Mouse (Mus musculus): ENCODE data around the gene Srp68. TPM values are rescaled to one million over a fixed set of nuclear protein-coding genes. Genes with fewer than 3 reads are reported as not detected.
A peak's percentile ranks its signal among the peaks of the same experiment; 100 is the strongest.

The Srp68 gene
- polyA plus RNA-seq (2012; fragmentation: generic; extraction: Trizol): 83.0 TPM

DNA sequence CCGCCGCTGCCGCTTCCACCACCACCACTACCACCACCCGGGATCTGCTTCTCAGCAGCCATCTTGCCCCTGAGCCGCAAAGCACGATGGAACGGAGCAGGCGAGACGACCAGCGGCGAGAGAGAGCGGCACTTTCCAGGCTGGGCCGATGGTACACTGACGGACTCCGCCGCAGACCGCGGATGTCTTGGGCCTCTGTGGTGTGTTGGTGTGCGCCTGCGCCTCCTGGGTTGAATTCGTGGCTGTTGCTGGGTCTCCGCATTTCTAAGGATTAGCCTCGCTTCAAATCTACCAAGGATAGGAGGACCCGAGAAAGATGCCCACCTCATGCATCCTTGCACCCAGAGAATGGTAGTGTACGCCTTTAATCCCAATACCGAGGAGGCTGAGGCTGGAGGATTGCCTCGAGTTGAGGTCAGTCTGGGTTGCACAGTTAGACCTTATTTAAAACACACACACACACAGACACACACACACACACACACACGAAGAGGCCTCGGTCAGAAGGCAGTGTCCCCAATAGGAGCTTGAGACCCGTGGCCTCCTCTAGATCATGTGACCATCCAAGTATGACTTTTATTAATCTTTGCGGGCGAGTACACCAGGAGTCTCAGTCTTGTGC, at the start of gene Srp68:
Srp68 (minus strand) TSS at position 173 of the 622 bp plus-strand sequence.
- H3K79me2 ChIP-seq (ENCODE audit: control insufficient read depth, insufficient read depth): peaks cover 56% of the 10 kb centered on the region
- TF ChIP-seq E2F4 (IDR thresholded peaks at IDR 0.05; ENCODE audit: insufficient read depth) (no peak), MAX (IDR thresholded peaks at IDR 0.05; ENCODE audit: low read depth) (no peak), SRF (IDR thresholded peaks at IDR 0.05; ENCODE audit: control insufficient read depth, insufficient read length, low read depth) (peak; percentile 43), CEBPB (IDR thresholded peaks at IDR 0.05; ENCODE audit: insufficient read depth, poor library complexity, severe bottlenecking) (no peak), POLR2A (IDR thresholded peaks at IDR 0.05; ENCODE audit: insufficient read length, low read depth) (peak; percentile 91), TCF12 (IDR thresholded peaks at IDR 0.05; ENCODE audit: insufficient read depth, poor library complexity, severe bottlenecking) (no peak), MYOG (IDR thresholded peaks at IDR 0.05; ENCODE audit: control insufficient read depth in 1 of 3, insufficient read depth in 1 of 3, insufficient read length in 2 of 3, low read depth in 2 of 3) (peak in 2 of 3 experiments; percentile 45 to 55), POLR2AphosphoS2 (IDR thresholded peaks at IDR 0.05; ENCODE audit: insufficient read length, low read depth) (peak; percentile 82), REST (IDR thresholded peaks at IDR 0.05; ENCODE audit: insufficient read depth, insufficient read length) (peak; percentile 6), MYOD1 (IDR thresholded peaks at IDR 0.05; ENCODE audit: control insufficient read depth in 1 of 3, insufficient read length in 2 of 3, low read depth in 2 of 3) (no peak), USF1 (IDR thresholded peaks at IDR 0.05; ENCODE audit: low read depth) (peak; percentile 87)
- peak within 1 kb of the TSS; percentile 83 for H3K4me3 ChIP-seq
- H3K27me3 ChIP-seq (ENCODE audit: control insufficient read depth, insufficient read depth, insufficient read length): no peaks in the 10 kb centered on the region
- peak within 1 kb of the TSS; percentile 86 for H3K4me2 ChIP-seq (ENCODE audit: low read depth)
- H3K36me3 ChIP-seq (ENCODE audit: control insufficient read depth, insufficient read depth): peaks cover 19% of the 10 kb centered on the region
- H3ac ChIP-seq (ENCODE audit: control insufficient read depth, insufficient read length): peak within 1 kb of the TSS; percentile 68

DNA sequence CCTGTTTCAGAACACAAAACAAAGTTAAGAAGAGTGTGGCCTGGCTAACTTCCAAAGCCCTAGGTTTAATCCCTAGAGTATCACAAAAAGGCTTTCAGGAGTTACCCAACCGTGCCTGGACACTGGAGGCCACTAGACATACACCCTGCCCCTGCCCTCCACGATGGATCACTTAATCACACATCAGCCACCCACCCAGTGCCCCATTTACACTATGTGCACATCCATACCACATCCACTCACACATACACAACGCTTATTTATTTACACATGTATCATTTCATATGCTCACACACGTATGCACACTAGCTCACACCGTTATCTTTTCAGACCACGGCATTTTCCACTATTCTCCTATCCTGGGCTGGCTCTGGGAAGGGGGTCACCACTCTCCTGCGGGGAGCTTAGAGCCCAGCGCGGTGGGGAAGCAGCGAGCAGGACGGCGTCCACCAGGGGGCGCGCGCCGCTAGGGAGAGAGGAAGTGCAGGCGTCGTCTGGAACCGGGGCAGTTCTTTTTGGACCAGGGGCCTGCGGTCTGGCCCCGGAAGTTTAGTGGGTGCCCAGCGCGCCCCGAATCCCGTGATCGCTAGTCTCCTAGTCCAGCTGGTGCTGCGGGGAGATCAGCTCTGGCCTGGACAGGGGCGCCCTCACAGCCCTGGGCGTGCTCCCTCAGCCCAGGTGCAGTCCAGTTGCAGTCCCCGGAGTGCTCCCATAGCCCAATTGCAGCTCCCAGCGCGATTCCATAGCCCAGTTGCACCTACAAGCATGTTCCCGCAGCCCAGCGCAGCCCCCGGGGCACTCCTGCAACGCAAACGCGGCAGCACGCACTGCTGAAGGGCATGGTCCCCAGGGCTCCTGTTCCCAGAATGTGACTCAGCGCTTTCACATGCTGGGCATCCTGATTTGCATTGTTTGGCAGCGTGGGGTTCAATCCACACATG, 45.0 kb upstream of the Srp68 start:
- Histone ChIP-seq H3ac (ENCODE audit: control insufficient read depth, insufficient read length) (no peak overlapping the region), H3K36me3 (ENCODE audit: control insufficient read depth, insufficient read depth) (no peaks in the 10 kb centered on the region), H3K4me2 (ENCODE audit: low read depth) (peak overlapping the region; percentile 99), H3K27me3 (ENCODE audit: control insufficient read depth, insufficient read depth, insufficient read length) (no peaks in the 10 kb centered on the region), H3K4me3 (peak overlapping the region; percentile 13), H3K79me2 (ENCODE audit: control insufficient read depth, insufficient read depth) (no peaks in the 10 kb centered on the region)
- TF ChIP-seq TCF12 (IDR thresholded peaks at IDR 0.05; ENCODE audit: insufficient read depth, poor library complexity, severe bottlenecking) (no peak), MYOG (IDR thresholded peaks at IDR 0.05; ENCODE audit: control insufficient read depth in 1 of 3, insufficient read depth in 1 of 3, insufficient read length in 2 of 3, low read depth in 2 of 3) (no peak), POLR2AphosphoS2 (IDR thresholded peaks at IDR 0.05; ENCODE audit: insufficient read length, low read depth) (no peak), USF1 (IDR thresholded peaks at IDR 0.05; ENCODE audit: low read depth) (no peak), TCF3 (IDR thresholded peaks at IDR 0.05; ENCODE audit: insufficient read length, low read depth) (no peak), MAX (IDR thresholded peaks at IDR 0.05; ENCODE audit: low read depth) (no peak), POLR2A (IDR thresholded peaks at IDR 0.05; ENCODE audit: insufficient read length, low read depth) (no peak), REST (IDR thresholded peaks at IDR 0.05; ENCODE audit: insufficient read depth, insufficient read length) (no peak), MYOD1 (IDR thresholded peaks at IDR 0.05; ENCODE audit: control insufficient read depth in 1 of 3, insufficient read length in 2 of 3, low read depth in 2 of 3) (no peak), CEBPB (IDR thresholded peaks at IDR 0.05; ENCODE audit: insufficient read depth, poor library complexity, severe bottlenecking) (no peak), SRF (IDR thresholded peaks at IDR 0.05; ENCODE audit: control insufficient read depth, insufficient read length, low read depth) (no peak), E2F4 (IDR thresholded peaks at IDR 0.05; ENCODE audit: insufficient read depth) (no peak)

GRCm38 (mm10) chr11:116312359-116312758, 38.3 kb upstream of the Srp68 start:
- no peaks in the 10 kb centered on the region for H3K36me3 ChIP-seq (ENCODE audit: control insufficient read depth, insufficient read depth)
- no peak overlapping the region for H3K4me2 ChIP-seq (ENCODE audit: low read depth)
- H3K4me3 ChIP-seq: no peak overlapping the region
- TF ChIP-seq MYOG (IDR thresholded peaks at IDR 0.05; ENCODE audit: control insufficient read depth in 1 of 3, insufficient read depth in 1 of 3, insufficient read length in 2 of 3, low read depth in 2 of 3) (peak; percentile 59 to 94 (median 93)), MYOD1 (IDR thresholded peaks at IDR 0.05; ENCODE audit: control insufficient read depth in 1 of 3, insufficient read length in 2 of 3, low read depth in 2 of 3) (peak; percentile 31 to 88 (median 86)), TCF12 (IDR thresholded peaks at IDR 0.05; ENCODE audit: insufficient read depth, poor library complexity, severe bottlenecking) (peak; percentile 61), CEBPB (IDR thresholded peaks at IDR 0.05; ENCODE audit: insufficient read depth, poor library complexity, severe bottlenecking) (no peak), REST (IDR thresholded peaks at IDR 0.05; ENCODE audit: insufficient read depth, insufficient read length) (no peak), E2F4 (IDR thresholded peaks at IDR 0.05; ENCODE audit: insufficient read depth) (no peak), TCF3 (IDR thresholded peaks at IDR 0.05; ENCODE audit: insufficient read length, low read depth) (peak; percentile 60), POLR2A (IDR thresholded peaks at IDR 0.05; ENCODE audit: insufficient read length, low read depth) (no peak)
- H3ac ChIP-seq (ENCODE audit: control insufficient read depth, insufficient read length): no peak overlapping the region
- no peaks in the 10 kb centered on the region for H3K27me3 ChIP-seq (ENCODE audit: control insufficient read depth, insufficient read depth, insufficient read length)
- no peaks in the 10 kb centered on the region for H3K79me2 ChIP-seq (ENCODE audit: control insufficient read depth, insufficient read depth)

DNA sequence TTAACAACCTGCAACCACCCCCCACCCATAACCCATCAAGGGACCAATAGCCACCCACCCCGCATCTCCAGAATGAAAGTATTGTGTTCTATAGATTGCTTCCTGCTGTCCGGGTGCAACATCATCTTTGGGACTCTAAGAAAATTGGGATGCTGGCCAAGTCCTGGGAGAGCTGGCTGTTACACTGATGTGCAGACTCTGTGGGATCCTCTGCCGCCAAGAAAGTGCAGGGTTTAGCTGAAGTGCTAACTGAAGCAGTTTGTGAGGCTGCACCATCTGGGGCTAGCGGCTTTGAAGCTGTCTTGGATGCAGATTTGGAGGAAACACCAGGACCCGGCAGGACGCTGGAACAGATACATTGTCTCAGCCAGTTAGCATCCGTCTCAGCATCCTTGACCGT, 37.2 kb upstream of the Srp68 start:
- TF ChIP-seq REST (IDR thresholded peaks at IDR 0.05; ENCODE audit: insufficient read depth, insufficient read length) (no peak), POLR2AphosphoS2 (IDR thresholded peaks at IDR 0.05; ENCODE audit: insufficient read length, low read depth) (no peak), MYOD1 (IDR thresholded peaks at IDR 0.05; ENCODE audit: control insufficient read depth in 1 of 3, insufficient read length in 2 of 3, low read depth in 2 of 3) (no peak)

More for the DNA sequence above, 37.2 kb upstream of the Srp68 start:
- Histone ChIP-seq H3K79me2 (ENCODE audit: control insufficient read depth, insufficient read depth) (peaks cover under 1% of the 10 kb centered on the region), H3K27me3 (ENCODE audit: control insufficient read depth, insufficient read depth, insufficient read length) (no peaks in the 10 kb centered on the region), H3K4me3 (no peak overlapping the region), H3K4me2 (ENCODE audit: low read depth) (no peak overlapping the region), H3K36me3 (ENCODE audit: control insufficient read depth, insufficient read depth) (no peaks in the 10 kb centered on the region), H3ac (ENCODE audit: control insufficient read depth, insufficient read length) (no peak overlapping the region)
